Mouse (Mus musculus): Measurements from ENCODE around the gene Lcp1. TPM values are rescaled to one million over a fixed set of nuclear protein-coding genes. Genes with fewer than 3 reads are reported as not detected.

The Lcp1 gene
- polyA plus RNA-seq, 1 experiment from 2014 or later, result 26.5 TPM

- H3K27ac ChIP-seq (ENCODE audit: low read depth, low read length), result no peak overlapping the region
- DNase-seq (ENCODE audit: low spot score) (no peak), ATAC-seq (replicated peaks; ENCODE audit: low FRiP score) (no peak)
- 90% methylated on average over 20 of the region's 20 CpGs for WGBS
- no peak overlapping the region for H3K9ac ChIP-seq (ENCODE audit: low read length)
- H3K9me3 ChIP-seq (ENCODE audit: control insufficient read depth, low read length), result no peaks in the 10 kb centered on the region
- no peak overlapping the region for H3K4me3 ChIP-seq (ENCODE audit: low read depth, low read length)
- no peak overlapping the region for H3K4me2 ChIP-seq (ENCODE audit: low read depth, low read length, severe bottlenecking)
- H3K4me1 ChIP-seq (replicated peaks; ENCODE audit: control insufficient read depth, insufficient read depth, low read length), result no peaks in the 10 kb centered on the region
- H3K36me3 ChIP-seq (ENCODE audit: control insufficient read depth, insufficient read depth, low read length), result no peaks in the 10 kb centered on the region
- no peaks in the 10 kb centered on the region for H3K27me3 ChIP-seq (ENCODE audit: control insufficient read depth, insufficient read depth, low read length)
These were observed 48.5 kb downstream of the Lcp1 start for GRCm38 (mm10) chr14:75179255-75179963.

- Histone ChIP-seq H3K27me3 (ENCODE audit: control insufficient read depth, insufficient read depth, low read length) (no peaks in the 10 kb centered on the region), H3K4me1 (replicated peaks; ENCODE audit: control insufficient read depth, insufficient read depth, low read length) (no peaks in the 10 kb centered on the region), H3K4me3 (ENCODE audit: low read depth, low read length) (no peak overlapping the region), H3K9me3 (ENCODE audit: control insufficient read depth, low read length) (no peaks in the 10 kb centered on the region), H3K36me3 (ENCODE audit: control insufficient read depth, insufficient read depth, low read length) (no peaks in the 10 kb centered on the region), H3K27ac (ENCODE audit: low read depth, low read length) (no peak overlapping the region), H3K4me2 (ENCODE audit: low read depth, low read length, severe bottlenecking) (no peak overlapping the region), H3K9ac (ENCODE audit: low read length) (no peak overlapping the region)
- no peak for DNase-seq (ENCODE audit: low spot score)
- WGBS, result 90% methylated on average over 8 of the region's 8 CpGs
- ATAC-seq (replicated peaks; ENCODE audit: low FRiP score), result no peak
These were observed 49.7 kb downstream of the Lcp1 start for GRCm38 (mm10) chr14:75180551-75180978.

DNA sequence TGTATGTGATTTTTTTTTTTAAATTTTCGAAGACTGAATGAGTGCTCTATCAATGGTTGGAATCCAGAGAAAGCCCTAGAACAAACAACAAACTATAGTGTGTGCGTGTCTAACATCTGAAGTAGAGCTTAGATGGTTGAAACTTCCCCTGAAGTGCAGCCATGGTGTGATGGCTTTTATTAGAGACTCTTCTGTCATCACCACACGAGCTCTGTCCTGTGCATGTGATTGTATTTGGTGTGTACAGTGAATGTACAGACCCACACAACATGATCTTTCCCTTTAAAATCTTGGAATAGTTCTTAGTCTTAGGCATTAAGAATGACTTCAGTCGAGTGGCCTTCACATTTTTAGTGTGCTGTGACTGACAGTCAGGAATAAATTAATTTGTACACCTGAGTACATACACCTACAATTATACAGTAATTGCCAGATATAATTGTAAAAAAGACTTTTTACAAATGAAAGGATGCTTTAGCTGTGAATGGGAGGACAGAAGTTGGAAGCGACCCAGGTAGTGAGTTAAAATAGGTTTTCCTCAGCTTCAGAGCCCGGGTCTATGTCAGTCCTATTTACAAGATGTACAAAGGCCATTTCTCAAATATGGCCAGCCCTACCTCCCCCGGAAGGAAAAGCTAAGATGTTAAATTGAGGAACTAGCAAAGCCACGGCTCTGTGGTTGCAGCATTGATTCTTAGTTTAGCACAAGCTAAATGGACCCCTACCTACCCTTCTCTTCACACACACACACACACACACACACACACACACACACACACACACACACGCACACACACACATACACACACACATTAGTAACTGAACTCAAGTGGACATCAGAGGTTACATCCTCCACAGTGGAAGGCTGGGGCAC lies 50.4 kb downstream of the Lcp1 start:
- H3K9ac ChIP-seq (ENCODE audit: low read length), result no peak overlapping the region
- no peak overlapping the region for H3K4me2 ChIP-seq (ENCODE audit: low read depth, low read length, severe bottlenecking)
- 88% methylated on average over 9 of the region's 9 CpGs for WGBS
- H3K27ac ChIP-seq (ENCODE audit: low read depth, low read length), result no peak overlapping the region
- no peaks in the 10 kb centered on the region for H3K27me3 ChIP-seq (ENCODE audit: control insufficient read depth, insufficient read depth, low read length)
- no peak overlapping the region for H3K4me3 ChIP-seq (ENCODE audit: low read depth, low read length)
- H3K36me3 ChIP-seq (ENCODE audit: control insufficient read depth, insufficient read depth, low read length), result no peaks in the 10 kb centered on the region
- H3K9me3 ChIP-seq (ENCODE audit: control insufficient read depth, low read length), result no peaks in the 10 kb centered on the region
- ATAC-seq (replicated peaks; ENCODE audit: low FRiP score), result no peak
- no peaks in the 10 kb centered on the region for H3K4me1 ChIP-seq (replicated peaks; ENCODE audit: control insufficient read depth, insufficient read depth, low read length)
- no peak for DNase-seq (ENCODE audit: low spot score)

- Histone ChIP-seq H3K4me2 (ENCODE audit: low read depth, low read length, severe bottlenecking) (no peak overlapping the region), H3K4me1 (replicated peaks; ENCODE audit: control insufficient read depth, insufficient read depth, low read length) (no peaks in the 10 kb centered on the region), H3K27me3 (ENCODE audit: control insufficient read depth, insufficient read depth, low read length) (no peaks in the 10 kb centered on the region), H3K27ac (ENCODE audit: low read depth, low read length) (no peak overlapping the region), H3K9ac (ENCODE audit: low read length) (no peak overlapping the region), H3K4me3 (ENCODE audit: low read depth, low read length) (no peak overlapping the region), H3K36me3 (ENCODE audit: control insufficient read depth, insufficient read depth, low read length) (no peaks in the 10 kb centered on the region), H3K9me3 (ENCODE audit: control insufficient read depth, low read length) (no peaks in the 10 kb centered on the region)
- DNase-seq (ENCODE audit: low spot score), result no peak
- 84% methylated on average over 4 of the region's 4 CpGs for WGBS
- no peak for ATAC-seq (replicated peaks; ENCODE audit: low FRiP score)
These were observed 51.5 kb downstream of the Lcp1 start for GRCm38 (mm10) chr14:75182378-75182777.

DNA sequence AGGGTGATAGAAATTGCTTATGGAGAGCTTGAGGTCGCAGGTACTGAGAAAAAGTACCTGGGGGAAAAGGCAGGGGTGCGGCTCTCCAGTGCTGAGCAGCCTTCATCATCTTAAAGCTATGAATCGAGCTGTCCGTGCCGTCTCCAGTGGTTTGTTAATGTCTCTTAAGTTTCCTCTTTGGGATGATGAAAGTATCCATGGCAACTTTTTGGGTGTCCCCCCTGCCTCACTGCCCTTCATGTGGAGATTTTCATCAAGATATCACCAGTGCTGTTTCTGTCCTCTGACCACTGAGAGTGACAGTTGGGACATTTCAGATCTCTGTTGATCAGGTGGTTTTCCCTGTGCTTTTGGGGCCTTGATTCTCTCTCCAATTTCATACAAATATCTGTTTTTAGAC lies 51.9 kb downstream of the Lcp1 start:
- Histone ChIP-seq H3K4me2 (ENCODE audit: low read depth, low read length, severe bottlenecking) (no peak overlapping the region), H3K27me3 (ENCODE audit: control insufficient read depth, insufficient read depth, low read length) (no peaks in the 10 kb centered on the region), H3K27ac (ENCODE audit: low read depth, low read length) (no peak overlapping the region), H3K9ac (ENCODE audit: low read length) (no peak overlapping the region), H3K4me3 (ENCODE audit: low read depth, low read length) (no peak overlapping the region), H3K36me3 (ENCODE audit: control insufficient read depth, insufficient read depth, low read length) (no peaks in the 10 kb centered on the region), H3K9me3 (ENCODE audit: control insufficient read depth, low read length) (no peaks in the 10 kb centered on the region), H3K4me1 (replicated peaks; ENCODE audit: control insufficient read depth, insufficient read depth, low read length) (no peaks in the 10 kb centered on the region)
- DNase-seq (ENCODE audit: low spot score) (no peak), ATAC-seq (replicated peaks; ENCODE audit: low FRiP score) (no peak)
- WGBS, result 90% methylated on average over 5 of the region's 5 CpGs

DNA sequence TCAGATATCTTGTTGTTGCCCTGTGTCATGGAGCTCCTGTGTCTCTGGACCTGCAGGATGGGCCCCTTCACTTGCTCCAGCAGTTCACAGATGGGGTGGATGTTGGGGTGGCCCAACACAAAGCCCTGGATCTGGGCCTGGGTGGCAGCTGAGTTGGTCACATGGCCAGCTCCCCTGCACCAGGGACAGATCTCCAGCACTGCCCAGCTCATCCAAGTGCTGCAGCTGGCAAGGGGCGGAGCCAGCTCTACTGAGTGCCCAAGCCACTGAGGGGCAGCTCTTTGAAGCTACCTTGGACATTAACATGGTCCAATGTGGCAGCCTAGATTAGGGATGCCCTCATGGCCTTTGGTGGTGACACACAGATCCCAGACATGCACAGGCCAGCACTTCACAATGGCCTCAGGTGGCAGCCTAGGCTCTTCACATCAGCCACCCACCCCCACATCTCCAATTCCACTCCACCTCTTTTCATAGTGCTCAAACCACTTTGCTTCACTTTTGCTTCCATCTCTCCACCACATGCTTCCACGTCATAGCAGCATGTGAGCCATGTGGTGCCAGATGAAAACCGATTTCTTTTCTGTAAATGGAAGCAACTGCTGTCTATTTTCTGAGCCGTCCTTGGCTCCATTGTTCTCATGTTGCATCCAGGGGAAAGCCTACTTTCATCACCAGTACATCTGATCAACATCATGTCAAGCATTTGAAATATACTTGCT lies 53.3 kb downstream of the Lcp1 start:
- Histone ChIP-seq H3K4me2 (ENCODE audit: low read depth, low read length, severe bottlenecking) (no peak overlapping the region), H3K9ac (ENCODE audit: low read length) (no peak overlapping the region), H3K4me1 (replicated peaks; ENCODE audit: control insufficient read depth, insufficient read depth, low read length) (no peaks in the 10 kb centered on the region), H3K27ac (ENCODE audit: low read depth, low read length) (no peak overlapping the region), H3K9me3 (ENCODE audit: control insufficient read depth, low read length) (no peaks in the 10 kb centered on the region), H3K27me3 (ENCODE audit: control insufficient read depth, insufficient read depth, low read length) (no peaks in the 10 kb centered on the region), H3K36me3 (ENCODE audit: control insufficient read depth, insufficient read depth, low read length) (no peaks in the 10 kb centered on the region), H3K4me3 (ENCODE audit: low read depth, low read length) (no peak overlapping the region)
- no peak for ATAC-seq (replicated peaks; ENCODE audit: low FRiP score)
- no peak for DNase-seq (ENCODE audit: low spot score)
- 91% methylated on average over 4 of the region's 4 CpGs for WGBS

GRCm38 (mm10) chr14:75185796-75186594 lies 55.1 kb downstream of the Lcp1 start:
- Histone ChIP-seq H3K27me3 (ENCODE audit: control insufficient read depth, insufficient read depth, low read length) (no peaks in the 10 kb centered on the region), H3K9me3 (ENCODE audit: control insufficient read depth, low read length) (no peaks in the 10 kb centered on the region), H3K36me3 (ENCODE audit: control insufficient read depth, insufficient read depth, low read length) (no peaks in the 10 kb centered on the region), H3K9ac (ENCODE audit: low read length) (no peak overlapping the region), H3K27ac (ENCODE audit: low read depth, low read length) (no peak overlapping the region), H3K4me3 (ENCODE audit: low read depth, low read length) (no peak overlapping the region), H3K4me2 (ENCODE audit: low read depth, low read length, severe bottlenecking) (no peak overlapping the region), H3K4me1 (replicated peaks; ENCODE audit: control insufficient read depth, insufficient read depth, low read length) (no peaks in the 10 kb centered on the region)
- 81% methylated on average over 5 of the region's 5 CpGs for whole genome bisulfite sequencing
- DNase-seq (ENCODE audit: low spot score) (no peak), ATAC-seq (replicated peaks; ENCODE audit: low FRiP score) (no peak)

DNA sequence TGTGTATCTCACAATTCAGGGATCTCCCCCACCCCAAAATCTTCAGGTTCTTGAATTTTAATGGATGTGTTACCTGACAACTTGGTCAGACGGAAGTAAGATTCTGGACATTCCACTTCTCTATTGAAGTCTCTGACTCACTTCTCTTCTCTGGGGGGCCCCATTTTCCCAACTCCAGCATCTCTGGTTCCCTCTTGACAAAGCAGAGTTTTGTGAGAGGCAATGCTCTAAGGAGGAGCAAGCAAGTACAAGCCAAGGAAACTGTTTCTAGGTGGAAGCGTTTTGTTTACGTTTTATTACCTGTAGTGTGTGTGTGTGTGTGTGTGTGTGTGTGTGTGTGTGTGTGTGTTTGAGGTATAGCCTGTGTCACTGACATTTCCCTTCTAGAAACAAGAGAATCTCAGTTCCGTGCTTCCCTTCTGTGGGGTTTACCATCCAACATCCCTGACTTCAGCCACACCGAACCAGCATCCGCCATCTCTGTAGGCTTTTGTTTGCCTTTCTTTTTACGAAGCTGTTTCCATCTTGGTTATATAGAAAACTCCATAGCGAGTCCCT lies 56.0 kb downstream of the Lcp1 start:
- DNase-seq (ENCODE audit: low spot score), result no peak
- H3K9ac ChIP-seq (ENCODE audit: low read length), result no peak overlapping the region
- 91% methylated on average over 8 of the region's 8 CpGs for WGBS

More for the DNA sequence above, 56.0 kb downstream of the Lcp1 start:
- no peak for ATAC-seq (replicated peaks; ENCODE audit: low FRiP score)
- Histone ChIP-seq H3K9me3 (ENCODE audit: control insufficient read depth, low read length) (no peaks in the 10 kb centered on the region), H3K36me3 (ENCODE audit: control insufficient read depth, insufficient read depth, low read length) (no peaks in the 10 kb centered on the region), H3K4me1 (replicated peaks; ENCODE audit: control insufficient read depth, insufficient read depth, low read length) (no peaks in the 10 kb centered on the region), H3K27ac (ENCODE audit: low read depth, low read length) (no peak overlapping the region), H3K4me2 (ENCODE audit: low read depth, low read length, severe bottlenecking) (no peak overlapping the region), H3K4me3 (ENCODE audit: low read depth, low read length) (no peak overlapping the region), H3K27me3 (ENCODE audit: control insufficient read depth, insufficient read depth, low read length) (no peaks in the 10 kb centered on the region)

Data from forebrain, embryonic 11.5 days (tissue).